Mouse (Mus musculus) heart, postnatal 0 days (tissue): ENCODE data around the gene L3mbtl3. TPM values are rescaled to one million over a fixed set of nuclear protein-coding genes. Genes with fewer than 3 reads are reported as not detected.

Experiments used
- ATAC-seq: fragments of 200-750 bp; cut with Nextera tagmentation; 2 replicates; pipeline ENCODE4 v1.8.0; 2017; ENCODE audit warnings: low read depth, moderate number of reproducible peaks, moderate library complexity; ENCODE audit not compliant: insufficient read depth
- DNase-seq: peaks from one replicate; pipeline ENCODE4 v3.0.0-alpha.2; 2016; ENCODE audit warnings: low spot score
- H3K27ac ChIP-seq: fragments of 300-500 bp; sonication (generic); 2 replicates; pipeline ENCODE4 v1.5.1; 2014; ENCODE audit warnings: low read depth, mild to moderate bottlenecking
- H3K27me3 ChIP-seq: fragments of 300-500 bp; sonication (generic); 2 replicates; pipeline ENCODE4 v1.6.1; 2014; ENCODE audit warnings: low read length, mixed read lengths; ENCODE audit not compliant: control insufficient read depth, insufficient read depth
- H3K36me3 ChIP-seq: fragments of 300-500 bp; sonication (generic); replicated peaks from 2 replicates; pipeline ENCODE4 v1.6.1; 2014; ENCODE audit warnings: low read length, mixed read lengths; ENCODE audit not compliant: control insufficient read depth, insufficient read depth
- H3K4me1 ChIP-seq: fragments of 300-500 bp; sonication (generic); 2 replicates; pipeline ENCODE4 v1.6.1; 2014; ENCODE audit warnings: antibody characterized with exemption; ENCODE audit not compliant: control insufficient read depth, insufficient read depth
- H3K4me2 ChIP-seq: fragments of 300-500 bp; sonication (generic); 2 replicates; pipeline ENCODE4 v1.6.1; 2014; ENCODE audit warnings: low read depth, mild to moderate bottlenecking, low read length, moderate library complexity
- H3K4me3 ChIP-seq: fragments of 300-500 bp; sonication (generic); 2 replicates; pipeline ENCODE4 v1.5.1; 2014; ENCODE audit warnings: low read depth, low read length
- H3K9ac ChIP-seq: fragments of 300-500 bp; sonication (generic); replicated peaks from 2 replicates; pipeline ENCODE4 v1.6.1; 2014; ENCODE audit warnings: low read depth, low read length, mixed read lengths
- H3K9me3 ChIP-seq: fragments of 300-500 bp; sonication (generic); replicated peaks from 2 replicates; pipeline ENCODE4 v1.6.1; 2016; ENCODE audit warnings: low read length; ENCODE audit not compliant: control insufficient read depth
- CTCF ChIP-seq: IDR thresholded peaks from 2 replicates; pipeline ENCODE4 v1.5.1; 2016; ENCODE audit warnings: antibody characterized with exemption, control low read depth, low read depth
- EP300 ChIP-seq: IDR thresholded peaks from 2 replicates; pipeline ENCODE4 v1.6.1; 2016; ENCODE audit warnings: antibody characterized with exemption, low read depth
- WGBS: fragments of 180-500 bp; shearing (Covaris S2); extraction: QIAGEN DNeasy Blood & Tissue Kit; methylation state at CpG from one replicate; pipeline ENCODE4 v1.1.7; 2014; 5-methylcytosine and 5-hydroxymethylcytosine counted together
- polyA plus RNA-seq: library from polyadenylated mRNA; unstranded; fragments of >200 nt; fragmentation: Nextera tagmentation; extraction: Ambion mirVana; gene quantifications from 2 replicates; pipeline ENCODE4 v1.2.1, GENCODE M21; 2015
- total RNA-seq: library from RNA; depleted of rRNA; stranded (reverse); fragments of >200 nt; gene quantifications from 2 replicates; pipeline ENCODE4 v1.2.3, GENCODE M21; 2014; ENCODE audit warnings: low replicate concordance

L3mbtl3 gene
- total and polyA plus RNA-seq, 2 experiments from 2014 or later: 5.2 to 9.7 TPM

- H3K36me3 ChIP-seq: peaks cover 32% of the 10 kb centered on the region
Measured at GRCm38 (mm10) chr10:26333966-26334365, 41.8 kb downstream of the L3mbtl3 start.

DNA sequence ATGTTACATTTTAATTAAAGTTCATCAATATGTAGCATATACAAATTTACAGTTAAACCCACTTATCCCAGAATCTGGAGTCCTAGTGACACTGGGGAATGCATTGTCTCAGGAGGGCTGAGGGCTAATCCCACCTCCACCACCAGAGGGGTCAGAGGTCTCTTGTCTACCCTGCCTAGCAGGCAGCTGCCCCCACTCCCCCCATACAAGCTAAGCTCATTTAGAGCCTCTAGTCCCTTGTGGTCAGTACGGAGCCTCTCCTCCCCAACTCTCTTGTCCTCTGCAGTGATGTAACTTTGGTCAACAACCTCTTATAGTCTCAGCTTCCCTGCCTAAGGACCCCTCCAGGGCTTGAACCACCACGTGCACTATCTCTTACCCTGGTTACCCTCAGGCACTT is 43.0 kb downstream of the L3mbtl3 start:
- Histone ChIP-seq H3K4me2 (no peak overlapping the region), H3K27me3 (no peaks in the 10 kb centered on the region), H3K27ac (no peak overlapping the region), H3K9ac (no peak overlapping the region), H3K36me3 (peaks cover 20% of the 10 kb centered on the region), H3K4me1 (no peaks in the 10 kb centered on the region), H3K9me3 (no peaks in the 10 kb centered on the region), H3K4me3 (no peak overlapping the region)
- TF ChIP-seq EP300 (no peak), CTCF (no peak)
- 56% methylated on average over 2 of the region's 2 CpGs for WGBS
- no peak for ATAC-seq
- DNase-seq: no peak

More at GRCm38 (mm10) chr10:26333966-26334365, 41.8 kb downstream of the L3mbtl3 start:
- Histone ChIP-seq H3K27ac (no peak overlapping the region), H3K4me3 (no peak overlapping the region), H3K4me1 (no peaks in the 10 kb centered on the region), H3K27me3 (no peaks in the 10 kb centered on the region), H3K9ac (no peak overlapping the region), H3K9me3 (no peaks in the 10 kb centered on the region), H3K4me2 (no peak overlapping the region)
- ATAC-seq: no peak
- TF ChIP-seq EP300 (no peak), CTCF (no peak)
- 69% methylated on average over 5 of the region's 5 CpGs for WGBS
- DNase-seq: no peak

DNA sequence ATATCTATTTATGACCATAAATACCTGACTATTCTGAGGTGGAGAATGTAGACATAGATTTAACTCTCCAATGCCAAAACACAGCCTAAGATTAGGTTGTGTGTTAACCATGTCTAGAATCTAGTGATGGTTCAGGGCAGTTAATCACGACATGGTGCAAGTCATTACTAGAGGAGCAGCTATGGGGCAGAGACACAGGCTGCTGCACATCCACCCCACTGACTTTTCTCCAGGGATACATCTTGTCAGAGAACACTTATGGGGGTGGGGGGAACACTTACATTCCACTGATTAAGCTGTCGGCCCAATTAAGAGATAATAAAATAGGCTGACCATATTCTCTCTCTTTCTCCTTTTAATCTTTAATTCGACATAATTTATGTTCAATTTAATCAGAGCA is 46.9 kb downstream of the L3mbtl3 start:
- Histone ChIP-seq H3K9me3 (no peaks in the 10 kb centered on the region), H3K27me3 (no peaks in the 10 kb centered on the region), H3K4me3 (no peak overlapping the region), H3K4me1 (no peaks in the 10 kb centered on the region), H3K9ac (no peak overlapping the region), H3K36me3 (0 out of 2 replicates have a peak, but pooled peaks cover 7% of the 10 kb centered on the region), H3K4me2 (no peak overlapping the region), H3K27ac (no peak overlapping the region)
- WGBS: 50% methylated on average over 3 of the region's 3 CpGs
- ATAC-seq (no peak), DNase-seq (no peak)
- no peak for TF ChIP-seq EP300
- no peak for TF ChIP-seq CTCF

- Histone ChIP-seq H3K4me2 (no peak overlapping the region), H3K9me3 (no peaks in the 10 kb centered on the region), H3K4me3 (no peak overlapping the region), H3K4me1 (no peaks in the 10 kb centered on the region), H3K27me3 (no peaks in the 10 kb centered on the region), H3K27ac (no peak overlapping the region), H3K9ac (no peak overlapping the region), H3K36me3 (0 out of 2 replicates have a peak, but pooled peaks cover 7% of the 10 kb centered on the region)
- DNase-seq (no peak), ATAC-seq (no peak)
- WGBS: 81% methylated on average over 17 of the region's 17 CpGs
- TF ChIP-seq EP300 (no peak), CTCF (no peak)
Measured at GRCm38 (mm10) chr10:26327691-26328542, 47.9 kb downstream of the L3mbtl3 start.

DNA sequence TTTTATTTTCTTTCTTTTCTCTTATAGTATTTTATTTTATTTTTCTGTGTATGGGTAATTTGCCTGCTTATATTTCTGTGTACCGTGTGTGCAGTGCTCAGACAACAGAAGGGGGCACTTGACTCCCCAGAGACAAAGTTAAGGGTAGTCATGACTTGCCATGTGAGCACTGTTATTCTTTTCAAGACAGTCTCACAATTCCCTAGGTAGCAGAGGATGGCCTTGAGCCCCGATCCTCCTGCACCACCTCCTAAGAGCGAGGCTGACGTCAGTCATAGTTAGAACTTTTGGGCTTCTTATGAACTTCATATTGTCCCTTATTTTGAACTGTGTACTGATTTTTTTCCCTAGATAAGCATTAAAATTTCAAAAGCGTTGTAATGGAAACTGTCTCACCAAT is 48.5 kb downstream of the L3mbtl3 start:
- WGBS: 87% methylated on average over 5 of the region's 5 CpGs
- ATAC-seq (no peak), DNase-seq (no peak)
- Histone ChIP-seq H3K4me3 (no peak overlapping the region), H3K9me3 (no peaks in the 10 kb centered on the region), H3K36me3 (0 out of 2 replicates have a peak, but pooled peaks cover 7% of the 10 kb centered on the region), H3K4me2 (no peak overlapping the region), H3K27me3 (no peaks in the 10 kb centered on the region), H3K4me1 (no peaks in the 10 kb centered on the region), H3K27ac (no peak overlapping the region), H3K9ac (no peak overlapping the region)
- no peak for TF ChIP-seq CTCF
- no peak for TF ChIP-seq EP300
